Mouse (Mus musculus) heart, adult 9 months (tissue): Measurements from ENCODE around the gene Lmbrd2.
"Not testable (repeated sequence)": the region's sequence is repeated elsewhere in the genome, so short reads cannot be mapped to it uniquely, and the experiment has no call there.

Experiments used
- DNase-seq, 2 experiments: peaks; one replicate each; pipeline ENCODE4 v3.0.0; 2022; ENCODE audit warnings: low spot score in 2 of 2

Lmbrd2 gene

DNA sequence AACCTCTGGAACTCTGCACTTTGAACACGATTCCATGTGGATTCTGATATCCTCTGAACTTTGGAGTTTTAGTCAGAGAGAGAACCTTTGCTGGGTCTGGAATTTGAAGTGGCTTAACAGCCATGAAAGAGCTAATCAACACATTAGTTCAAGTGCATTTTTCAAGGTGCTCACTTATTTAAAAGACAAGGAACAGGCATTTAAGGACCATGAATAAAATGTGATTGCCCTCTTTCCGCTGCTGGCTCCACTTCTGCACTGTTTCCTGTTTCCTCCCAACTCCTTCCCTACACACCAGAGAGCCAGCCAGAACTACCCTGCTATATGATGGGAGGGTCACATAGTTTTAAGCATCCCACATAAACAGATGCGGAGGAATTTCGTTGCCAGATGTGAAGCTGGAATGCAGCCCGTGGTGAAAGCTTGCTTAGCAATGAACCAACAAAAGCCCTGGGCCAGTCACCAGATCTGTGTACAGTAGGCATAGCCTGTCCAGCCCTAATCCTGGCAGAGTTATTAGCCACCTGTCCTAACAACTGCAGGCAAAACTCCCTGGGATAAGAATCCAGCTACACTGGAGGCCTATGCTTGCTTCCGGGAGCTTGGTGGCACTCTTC is 5.4 kb upstream of the Lmbrd2 start:
- DNase-seq = peak; percentile 24 to 49

DNA sequence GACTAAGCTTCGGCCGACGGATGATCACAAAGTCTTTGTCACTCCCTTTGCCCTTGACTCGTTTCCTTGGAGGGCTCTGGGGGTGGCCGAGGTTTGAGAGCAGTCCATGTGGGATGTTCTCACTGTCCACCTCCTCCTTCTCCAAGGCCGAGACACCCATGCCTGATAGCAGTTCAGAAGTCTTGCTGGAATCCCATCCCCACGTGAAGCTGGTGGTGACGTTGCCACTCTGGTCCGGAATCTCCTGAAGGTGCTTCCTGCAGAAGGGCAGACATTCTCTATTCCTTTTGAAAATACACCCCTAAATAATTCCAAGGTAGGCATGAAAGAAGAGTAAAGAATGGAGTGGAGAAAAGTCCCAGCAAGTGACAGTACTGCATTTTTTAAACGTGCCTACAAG is 903 bp upstream of the Lmbrd2 start:
- no peak for DNase-seq

DNA sequence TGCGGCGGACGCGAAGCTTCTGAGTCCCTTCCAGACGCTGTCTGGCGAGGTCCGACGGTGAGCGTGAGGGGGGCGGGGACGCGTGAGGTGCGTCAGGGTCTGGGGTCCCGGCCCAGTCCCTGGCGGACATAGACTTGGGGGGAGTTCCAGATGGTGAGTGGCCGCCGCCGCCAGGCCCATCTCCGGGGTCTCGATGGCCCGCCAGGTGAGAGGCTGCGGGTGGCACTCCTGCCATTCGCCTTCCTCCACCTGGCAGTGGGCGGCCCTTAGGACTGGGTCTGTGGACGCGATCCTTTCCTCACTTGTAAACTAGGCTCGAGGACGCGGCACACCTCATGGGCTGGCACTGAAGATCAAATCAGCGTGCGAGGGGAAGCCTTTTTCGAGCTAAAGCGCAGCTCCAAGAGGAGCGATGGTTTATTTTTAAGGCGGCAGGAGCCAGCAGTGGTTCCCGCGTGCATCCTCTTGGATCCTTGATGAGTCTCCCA is 378 bp downstream of the Lmbrd2 start:
- DNase-seq = no peak

DNA sequence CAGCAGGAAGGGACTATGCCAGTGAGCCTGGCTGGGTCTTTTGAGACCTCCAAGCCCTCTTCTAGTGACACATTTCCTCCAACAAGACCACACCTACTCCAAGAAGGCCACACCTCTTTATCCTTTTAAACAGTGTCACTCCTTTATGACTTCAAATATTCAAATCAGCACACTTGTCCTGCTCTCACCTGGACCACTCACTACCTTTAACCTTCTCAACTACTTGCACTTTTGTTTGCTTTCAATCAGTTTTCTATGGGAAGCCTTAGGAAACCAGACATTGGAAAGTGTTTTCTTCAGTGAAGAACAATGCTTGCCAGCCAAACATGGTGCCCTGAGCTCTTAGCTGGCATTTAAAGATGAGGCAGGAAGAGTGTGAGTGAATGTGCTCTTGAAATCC is 15.0 kb downstream of the Lmbrd2 start, which contains the start of gene Skp2:
Skp2 (minus strand) TSS at position 101 of the 400 bp plus-strand sequence.
- no peak for DNase-seq

DNA sequence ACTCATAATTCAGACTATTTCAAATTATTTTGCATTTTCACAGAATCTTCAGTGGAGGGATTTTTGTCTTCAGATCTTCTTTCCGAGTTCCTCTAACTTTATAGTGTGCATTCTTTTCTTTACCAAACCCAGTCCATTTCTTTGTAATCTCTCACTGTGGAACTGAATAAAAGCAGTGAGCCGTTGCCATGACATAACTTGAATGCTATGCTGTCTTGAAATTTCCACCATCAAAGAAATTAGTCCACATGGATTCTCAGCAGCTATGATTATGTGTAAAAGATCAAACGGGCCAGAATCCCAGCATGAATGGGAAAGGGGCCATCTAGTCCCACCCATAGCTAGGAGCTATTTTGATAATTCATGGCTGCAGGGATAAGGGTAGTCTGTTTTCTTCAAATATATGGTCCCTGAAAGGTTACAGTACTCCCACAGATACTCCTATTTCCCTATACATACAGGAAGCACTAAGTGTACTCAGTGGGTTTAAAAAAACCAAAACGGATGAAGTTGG is 22.3 kb downstream of the Lmbrd2 start:
- DNase-seq = no peak

DNA sequence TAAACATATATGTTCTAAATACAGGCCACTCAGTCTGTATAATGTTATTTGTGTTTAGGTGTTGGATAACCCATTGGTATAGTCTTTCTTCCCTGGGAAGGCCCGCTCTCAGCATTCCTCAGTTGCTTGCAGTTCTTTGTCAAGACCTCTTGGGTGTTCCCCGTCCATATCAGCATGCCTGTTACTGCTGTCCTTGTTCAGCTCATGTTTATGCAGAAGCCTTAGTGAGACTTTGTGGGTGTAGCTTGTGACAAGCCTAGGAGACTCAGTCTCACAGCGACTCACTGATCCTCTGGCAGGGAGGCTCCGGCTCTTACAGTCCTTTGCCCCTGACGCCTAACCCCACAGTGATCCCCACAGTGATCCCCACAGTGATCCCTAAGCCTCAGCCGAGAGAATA is 23.8 kb downstream of the Lmbrd2 start:
- DNase-seq = no peak

DNA sequence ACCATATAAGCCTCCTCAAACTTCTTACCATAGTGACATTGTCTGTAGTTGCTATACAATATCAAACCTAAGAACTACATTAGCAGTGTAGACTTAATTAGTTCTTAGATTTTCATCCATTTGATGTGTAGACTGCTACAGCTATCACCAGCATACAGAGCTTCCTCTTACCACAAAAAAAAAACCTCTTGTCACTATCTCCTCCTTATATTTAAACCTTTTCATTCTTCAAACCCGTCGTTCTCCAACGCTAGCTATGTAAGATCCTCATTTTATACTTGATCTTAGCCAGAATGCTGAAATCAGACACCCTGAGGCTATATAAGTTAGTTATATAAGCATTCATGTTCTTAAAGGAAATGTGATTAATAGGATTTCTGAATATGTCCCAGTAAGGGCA is 36.7 kb downstream of the Lmbrd2 start:
- no peak for DNase-seq

DNA sequence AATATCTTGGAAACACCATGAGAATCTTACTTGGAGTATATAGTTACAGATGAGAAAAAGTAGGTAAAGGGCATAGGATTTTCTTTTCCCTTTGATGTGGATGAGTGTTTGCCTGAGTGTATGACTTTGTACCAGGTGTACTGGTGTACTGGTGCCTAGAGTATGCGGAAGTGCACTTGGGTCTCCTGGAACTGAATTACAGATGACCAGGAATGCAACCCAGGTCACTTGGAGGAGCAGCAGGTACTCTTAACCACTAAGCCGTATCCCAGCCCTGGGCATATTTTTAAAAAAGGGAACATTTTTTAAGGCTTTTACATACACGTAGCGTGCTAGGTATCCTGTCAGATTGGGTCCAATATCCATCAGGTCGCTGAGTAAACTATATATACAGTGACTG is 43.6 kb downstream of the Lmbrd2 start:
- DNase-seq = no peak

DNA sequence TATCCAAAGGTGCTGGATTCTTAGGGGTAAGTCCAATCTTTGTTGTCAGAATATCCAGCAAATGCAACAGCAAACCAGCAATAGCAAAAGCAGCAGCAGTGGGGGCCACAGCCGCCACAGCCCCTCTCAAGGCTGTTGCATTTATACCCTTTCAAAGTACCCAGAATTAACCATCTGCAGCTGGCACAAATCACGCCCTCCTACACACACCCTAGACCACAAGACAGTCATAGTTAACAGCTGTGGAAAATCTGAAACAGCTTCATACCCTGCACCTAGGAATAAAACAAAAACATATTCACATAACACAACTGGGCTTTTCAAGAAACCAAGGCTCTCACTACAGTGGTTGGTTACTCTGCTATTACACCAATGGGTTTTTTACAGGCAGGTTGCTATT is 49.4 kb downstream of the Lmbrd2 start:
- DNase-seq = no peak

DNA sequence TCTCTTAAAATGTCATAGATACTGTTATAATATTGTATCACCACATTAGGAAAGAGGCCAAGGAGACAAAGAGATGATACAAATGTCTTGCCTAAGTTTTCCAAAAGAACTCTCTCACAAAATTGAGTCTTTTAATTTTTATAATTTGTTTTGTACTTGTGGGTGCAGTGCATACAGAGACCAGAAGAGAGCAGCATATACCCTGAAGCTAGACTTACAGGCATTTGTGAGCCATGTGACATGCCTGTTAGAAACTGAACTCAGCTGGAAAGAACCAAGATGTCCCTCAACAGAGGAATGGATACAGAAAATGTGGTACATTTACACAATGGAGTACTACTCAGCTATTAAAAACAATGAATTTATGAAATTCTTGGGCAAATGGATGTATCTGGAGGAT is 52.3 kb downstream of the Lmbrd2 start:
- DNase-seq = not testable (repeated sequence)

DNA sequence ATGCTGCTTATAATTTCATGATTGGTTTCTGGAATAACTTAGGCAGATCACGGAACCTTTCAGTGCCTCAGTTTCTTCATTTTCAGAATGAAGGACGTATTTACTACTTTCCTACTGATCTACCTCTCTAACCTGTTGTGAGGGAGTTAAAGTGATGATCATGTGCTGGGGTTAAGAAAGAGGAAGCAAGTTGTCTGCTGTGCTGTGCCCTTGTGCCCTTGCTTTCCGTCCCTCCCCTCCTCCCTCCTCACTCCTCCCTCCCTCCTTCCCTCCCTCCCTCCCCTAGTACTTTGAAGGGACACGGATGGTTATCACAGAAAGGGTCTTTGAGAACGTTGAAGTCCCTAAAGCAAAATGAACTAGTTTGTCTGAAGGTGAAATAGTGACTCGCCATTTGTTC is 58.1 kb downstream of the Lmbrd2 start:
- no peak for DNase-seq

DNA sequence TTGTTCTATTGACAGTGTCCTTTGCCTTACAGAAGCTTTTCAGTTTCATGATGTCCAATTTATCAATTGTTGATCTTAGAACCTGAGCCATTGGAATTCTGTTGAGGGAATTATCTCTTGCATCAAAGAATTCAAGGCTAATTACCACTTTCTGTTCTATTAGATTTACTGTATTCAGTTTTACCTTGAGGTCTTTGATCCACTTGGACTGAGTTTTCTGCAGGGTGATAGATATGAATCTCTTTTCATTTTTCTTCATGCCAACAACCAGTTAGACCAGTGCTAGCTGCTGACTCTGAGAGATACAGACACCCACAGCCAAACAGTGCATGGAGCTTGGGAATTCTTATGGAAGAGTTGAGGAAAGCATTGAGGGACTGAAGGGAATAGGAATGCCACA is 71.5 kb downstream of the Lmbrd2 start:
- DNase-seq = no peak

DNA sequence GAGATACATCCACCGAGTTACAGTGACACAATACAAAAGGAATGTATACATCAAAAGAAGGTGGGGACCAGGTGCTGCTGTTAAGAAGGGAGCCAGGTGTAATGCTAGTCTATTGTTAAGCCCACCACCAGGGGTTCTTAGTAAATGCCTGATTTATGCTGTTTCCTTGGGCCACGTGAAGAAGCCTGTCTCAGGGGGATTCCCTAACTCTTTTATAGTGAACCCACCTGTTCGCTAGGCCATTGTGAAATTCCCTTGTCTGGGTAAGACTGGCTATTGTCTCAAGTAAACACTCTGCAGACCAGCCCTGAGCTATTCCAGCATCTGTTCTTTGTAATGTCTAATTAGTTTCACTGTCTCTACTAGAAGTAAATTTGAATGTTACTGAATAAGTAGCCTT is 72.7 kb downstream of the Lmbrd2 start:
- DNase-seq = not testable (repeated sequence)

DNA sequence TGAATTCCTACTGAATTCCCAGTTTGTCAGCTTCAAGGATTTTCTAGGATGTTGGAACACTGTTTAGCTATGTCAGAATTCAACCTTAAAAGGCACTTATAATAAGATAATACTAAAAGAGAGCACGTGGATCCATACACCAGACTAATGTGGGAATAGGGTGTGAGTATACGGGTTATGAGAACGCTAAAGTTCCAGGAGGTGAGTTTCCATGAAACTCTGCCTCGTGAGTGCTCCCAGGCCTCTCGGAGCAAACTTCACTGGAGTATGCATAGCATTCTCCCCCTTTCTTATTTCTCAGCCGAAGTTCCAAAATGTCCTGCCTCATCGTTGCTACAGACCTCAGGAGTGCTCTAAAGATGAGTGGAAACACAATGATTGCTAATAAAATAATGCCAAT is 73.1 kb downstream of the Lmbrd2 start:
- not testable (repeated sequence) for DNase-seq

DNA sequence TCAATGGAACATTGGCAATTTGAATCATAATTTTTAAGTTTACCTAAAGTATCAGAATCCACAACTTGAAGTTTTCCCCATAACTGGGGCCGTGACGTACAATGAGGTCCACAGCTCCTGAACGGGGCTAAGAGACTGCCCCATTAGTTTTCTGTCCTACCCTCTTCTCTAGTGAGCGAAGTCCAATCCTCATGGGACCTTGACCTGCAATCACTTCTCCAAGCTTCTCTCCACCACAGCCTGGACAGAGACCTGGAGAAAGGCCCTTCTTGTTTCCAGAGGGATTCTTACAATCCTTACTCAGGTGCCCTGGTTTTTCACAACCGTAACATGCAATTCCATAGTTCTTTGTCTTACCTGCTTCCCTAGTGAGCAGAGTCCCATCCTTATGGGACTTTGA is 76.1 kb downstream of the Lmbrd2 start:
- no peak for DNase-seq

DNA sequence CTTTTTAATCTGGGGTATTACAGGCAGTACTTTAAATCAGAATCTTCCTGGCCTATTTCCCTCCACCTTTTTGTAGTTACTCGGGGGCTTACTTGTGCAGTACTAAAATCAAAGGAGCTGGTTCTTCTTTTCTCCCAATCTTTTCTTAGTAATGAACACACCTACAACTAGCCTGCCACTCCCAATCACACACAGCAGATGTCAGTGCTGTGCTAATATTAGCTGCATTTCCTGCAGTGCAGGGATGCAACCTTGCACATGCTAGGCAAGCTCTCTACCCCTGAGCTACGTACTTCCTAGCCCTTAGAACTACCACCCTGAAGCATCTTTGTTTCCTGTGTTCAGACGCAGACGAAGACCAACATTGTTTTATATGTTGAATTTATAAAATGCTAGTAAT is 90.6 kb downstream of the Lmbrd2 start:
- not testable (repeated sequence) for DNase-seq

DNA sequence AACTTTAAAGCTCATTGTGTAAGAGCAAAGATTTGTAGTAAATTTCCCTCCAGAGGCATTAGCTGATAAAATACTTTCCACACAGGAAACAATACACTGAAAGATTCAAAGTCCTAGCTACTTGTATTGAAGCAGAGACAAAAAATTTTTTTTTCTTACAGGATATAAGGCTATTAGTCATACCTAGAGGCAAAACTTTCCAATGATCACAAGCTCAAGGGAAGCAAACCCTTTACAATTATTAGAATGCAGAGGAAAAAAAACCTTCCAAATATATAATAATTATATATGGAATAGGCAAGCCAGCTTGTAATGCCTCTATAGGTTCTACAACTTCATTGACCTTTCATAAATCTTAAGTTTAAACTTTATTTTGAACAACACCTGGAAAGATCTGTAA is 106.0 kb downstream of the Lmbrd2 start:
- DNase-seq = no peak
